20 mouse cellular contexts compared by ENCODE assay signal in genomic region chr4:155497963-155498362, GRCm38 (mm10). TPM values are rescaled to one million over a fixed set of nuclear protein-coding genes. Genes with fewer than 3 reads are reported as not detected.
"Had no signal": no experiment of that assay in that cellular context is flagged by ENCODE, and none has a peak within 500 bp of the region (broad histone marks: within the 10 kb centered on the region; RNA-seq: fewer than 3 reads in every experiment).

No protein-coding gene starts in this region.

- H3K36me3 ChIP-seq: neural tube, embryonic 15.5 days had no signal

- H3K27me3 ChIP-seq: midbrain, embryonic 12.5 days; neural tube, embryonic 13.5 days; neural tube, embryonic 15.5 days had no signal

- H3K4me2 ChIP-seq: lung, embryonic 14.5 days; midbrain, embryonic 12.5 days; neural tube, embryonic 13.5 days; neural tube, embryonic 15.5 days had no signal

- H3K4me3 ChIP-seq: midbrain, embryonic 10.5 days; midbrain, embryonic 12.5 days; myocyte; neural tube, embryonic 13.5 days; neural tube, embryonic 15.5 days had no signal

- H3K27ac ChIP-seq: midbrain, embryonic 10.5 days; midbrain, embryonic 12.5 days; neural tube, embryonic 13.5 days; neural tube, embryonic 15.5 days had no signal

- H3K9me3 ChIP-seq: midbrain, embryonic 10.5 days; midbrain, embryonic 12.5 days; neural tube, embryonic 13.5 days; neural tube, embryonic 15.5 days had no signal

- DNase-seq: lung, adult 18-20 months; lung, embryonic 14.5 days; lung, postnatal 10 days; lung, postnatal 4 days; midbrain, embryonic 14.5 days; right cerebral cortex, postnatal 14 days; spleen, adult 18-20 months; thymus, adult 18-20 months; thymus, postnatal 14 days; thymus, postnatal 36 days had no signal

- H3K9ac ChIP-seq: lung, embryonic 14.5 days; midbrain, embryonic 12.5 days; neural tube, embryonic 13.5 days; neural tube, embryonic 15.5 days had no signal

RNA-seq across cellular contexts. Expression of gene Tmem52, which starts 29.0 kb away (rescaled TPM):
- total RNA-seq: megakaryocyte, adult 5-6 weeks; megakaryocyte-erythroid progenitor cell, adult 5-6 weeks had no signal
- polyA plus RNA-seq: lung, embryonic 14.5 days; midbrain, embryonic 16.5 days; myocyte; neural tube, embryonic 11.5 days; neural tube, embryonic 13.5 days; stomach, embryonic 14.5 days had no signal
